Mouse (Mus musculus) cortical plate, adult 2 months (tissue): ENCODE measurements around the gene Atg4b.

ENCODE experiments used
- CTCF ChIP-seq: fragments of 200-500 bp; IDR thresholded peaks from 2 replicates; pipeline ENCODE4 v1.5.1; 2011; ENCODE audit warnings: mild to moderate bottlenecking, control low read depth, low read length; ENCODE audit not compliant: insufficient read depth; ENCODE audit errors: extremely low read depth
- POLR2A ChIP-seq: fragments of 200-500 bp; IDR thresholded peaks from 2 replicates; pipeline ENCODE4 v1.6.1; 2011; ENCODE audit warnings: mild to moderate bottlenecking, low read length, control low read depth; ENCODE audit not compliant: insufficient read depth; ENCODE audit errors: extremely low read depth

GRCm38 (mm10) chr1:93725665-93726064, 25.6 kb upstream of the Atg4b start:
- TF ChIP-seq POLR2A (no peak), CTCF (no peak)
